24 mouse cellular contexts compared by ENCODE assay signal in the genomic region with DNA sequence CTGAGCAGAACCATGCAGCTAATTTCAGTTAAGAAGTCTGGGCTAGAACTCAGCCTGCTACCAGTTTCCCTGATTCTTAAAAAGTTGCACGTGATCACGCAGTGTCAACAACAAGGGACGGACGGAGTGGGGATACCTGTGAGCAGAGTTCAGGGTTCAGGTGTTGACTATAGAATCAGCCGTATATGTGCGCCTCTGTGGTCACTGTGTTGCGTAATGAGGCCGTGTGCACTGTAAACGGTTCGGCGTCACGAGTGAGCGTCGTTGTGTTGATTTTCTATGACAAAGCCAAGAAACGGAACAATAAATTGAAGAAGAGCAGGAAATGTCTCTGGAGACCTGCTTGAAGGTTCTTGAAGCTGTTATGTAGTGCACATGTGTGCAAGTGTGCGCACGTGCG. TPM values are rescaled to one million over a fixed set of nuclear protein-coding genes. Genes with fewer than 3 reads are reported as not detected.
DNase-seq lines count a peak whose midpoint lies in the region; ATAC-seq lines count a peak whose summit lies in the region.
"Had no signal": no experiment of that assay in that cellular context is flagged by ENCODE, and none has a peak within 500 bp of the region (broad histone marks: within the 10 kb centered on the region; RNA-seq: fewer than 3 reads in every experiment).

No protein-coding gene starts in this region.

- H3K9me3 ChIP-seq in liver, embryonic 12.5 days (replicated peaks), result no peaks in the 10 kb centered on the region
- no peaks in the 10 kb centered on the region for H3K9me3 ChIP-seq in forebrain, embryonic 10.5 days
- no peaks in the 10 kb centered on the region for H3K9me3 ChIP-seq in heart, embryonic 12.5 days (replicated peaks)
- no peaks in the 10 kb centered on the region for H3K9me3 ChIP-seq in neural tube, embryonic 15.5 days (replicated peaks)
- H3K9me3 ChIP-seq: embryonic facial prominence, embryonic 10.5 days; heart, embryonic 10.5 days; hindbrain, embryonic 10.5 days; limb, embryonic 12.5 days; midbrain, embryonic 10.5 days had no signal

- DNase-seq in frontal cortex, adult 2 months (ENCODE audit: extremely low spot score in 1 of 2, low spot score in 1 of 2), result no peak
- no peak for DNase-seq in forebrain, embryonic 10.5 days (ENCODE audit: extremely low spot score, low spot score)
- DNase-seq: adrenal gland, postnatal 25 days; cerebellum, adult 9-10 months; kidney, adult 11 months; lung, embryonic 14.5 days; lung, postnatal 4 days had no signal

- H3K9ac ChIP-seq in liver, embryonic 12.5 days, result no peak overlapping the region
- no peak overlapping the region for H3K9ac ChIP-seq in heart, embryonic 12.5 days
- no peak overlapping the region for H3K9ac ChIP-seq in neural tube, embryonic 15.5 days (replicated peaks)
- H3K9ac ChIP-seq: limb, embryonic 12.5 days; lung, embryonic 14.5 days had no signal

- H3K36me3 ChIP-seq in liver, embryonic 12.5 days, result no peaks in the 10 kb centered on the region
- H3K36me3 ChIP-seq in forebrain, embryonic 10.5 days (replicated peaks), result no peaks in the 10 kb centered on the region
- H3K36me3 ChIP-seq in heart, embryonic 12.5 days, result no peaks in the 10 kb centered on the region
- no peaks in the 10 kb centered on the region for H3K36me3 ChIP-seq in neural tube, embryonic 15.5 days
- H3K36me3 ChIP-seq: embryonic facial prominence, embryonic 10.5 days; heart, embryonic 10.5 days; hindbrain, embryonic 10.5 days; limb, embryonic 12.5 days; midbrain, embryonic 10.5 days had no signal

- H3K4me3 ChIP-seq in liver, embryonic 12.5 days, result no peak overlapping the region
- no peak overlapping the region for H3K4me3 ChIP-seq in forebrain, embryonic 10.5 days
- H3K4me3 ChIP-seq in heart, embryonic 12.5 days, result no peak overlapping the region
- no peak overlapping the region for H3K4me3 ChIP-seq in neural tube, embryonic 15.5 days (replicated peaks)
- H3K4me3 ChIP-seq: embryonic facial prominence, embryonic 10.5 days; gastrocnemius, adult 2 months; heart, embryonic 10.5 days; hindbrain, embryonic 10.5 days; limb, embryonic 12.5 days; midbrain, embryonic 10.5 days had no signal

- H3K4me1 ChIP-seq in liver, embryonic 12.5 days, result peaks cover 2% of the 10 kb centered on the region; the same call in 1 of the 2 replicates
- H3K4me1 ChIP-seq in forebrain, embryonic 10.5 days, result no peaks in the 10 kb centered on the region
- no peaks in the 10 kb centered on the region for H3K4me1 ChIP-seq in heart, embryonic 12.5 days (replicated peaks)
- H3K4me1 ChIP-seq in neural tube, embryonic 15.5 days, result no peaks in the 10 kb centered on the region
- H3K4me1 ChIP-seq: embryonic facial prominence, embryonic 10.5 days; heart, embryonic 10.5 days; hindbrain, embryonic 10.5 days; midbrain, embryonic 10.5 days had no signal

- H3K27me3 ChIP-seq in liver, embryonic 12.5 days (replicated peaks), result no peaks in the 10 kb centered on the region
- no peaks in the 10 kb centered on the region for H3K27me3 ChIP-seq in forebrain, embryonic 10.5 days (ENCODE audit: poor library complexity, severe bottlenecking)
- no peaks in the 10 kb centered on the region; the same call in 1 of the 2 replicates for H3K27me3 ChIP-seq in heart, embryonic 12.5 days (replicated peaks)
- no peaks in the 10 kb centered on the region for H3K27me3 ChIP-seq in neural tube, embryonic 15.5 days (replicated peaks)
- H3K27me3 ChIP-seq: limb, embryonic 12.5 days had no signal

- WGBS in liver, embryonic 12.5 days (ENCODE audit: insufficient replicate concordance), result 61% methylated on average over 18 of the region's 18 CpGs
- WGBS in forebrain, embryonic 10.5 days, result 95% methylated on average over 18 of the region's 18 CpGs
- WGBS in heart, embryonic 12.5 days, result 86% methylated on average over 18 of the region's 18 CpGs
- 88% methylated on average over 18 of the region's 18 CpGs for WGBS in neural tube, embryonic 15.5 days

- no peak overlapping the region for H3K4me2 ChIP-seq in liver, embryonic 12.5 days
- no peak overlapping the region for H3K4me2 ChIP-seq in heart, embryonic 12.5 days
- no peak overlapping the region for H3K4me2 ChIP-seq in neural tube, embryonic 15.5 days
- H3K4me2 ChIP-seq: limb, embryonic 12.5 days; lung, embryonic 14.5 days had no signal

- 0 out of 2 replicates have a peak, but pooled peaks have one; percentile 4 for ATAC-seq in frontal cortex, adult (ENCODE audit: low TSS enrichment)
- peak; percentile 78 for ATAC-seq in granulocyte monocyte progenitor cell, adult 5-6 weeks (replicated peaks; ENCODE audit: poor library complexity, severe bottlenecking)
- peak; percentile 62 for ATAC-seq in liver, embryonic 12.5 days
- peak; percentile 81 for ATAC-seq in megakaryocyte, adult 5-6 weeks (ENCODE audit: poor library complexity, severe bottlenecking)
- no peak for ATAC-seq in heart, embryonic 12.5 days (ENCODE audit: insufficient number of reproducible peaks, low FRiP score)
- ATAC-seq in neural tube, embryonic 15.5 days (ENCODE audit: low FRiP score), result no peak
- ATAC-seq: CD4-positive, CD25-positive, alpha-beta regulatory T cell, adult 4 months; hindbrain, embryonic 16.5 days; midbrain, embryonic 16.5 days had no signal

- H3K27ac ChIP-seq in liver, embryonic 12.5 days, result no peak overlapping the region
- no peak overlapping the region for H3K27ac ChIP-seq in forebrain, embryonic 10.5 days
- H3K27ac ChIP-seq in heart, embryonic 12.5 days (ENCODE audit: poor library complexity, severe bottlenecking), result no peak overlapping the region
- no peak overlapping the region for H3K27ac ChIP-seq in neural tube, embryonic 15.5 days (replicated peaks)
- H3K27ac ChIP-seq: embryonic facial prominence, embryonic 10.5 days; gastrocnemius, adult 2 months; heart, embryonic 10.5 days; hindbrain, embryonic 10.5 days; kidney, postnatal 0 days; limb, embryonic 12.5 days; midbrain, embryonic 10.5 days; stomach, postnatal 0 days had no signal

RNA-seq across cellular contexts. Expression of gene Rap1b, which starts 30.6 kb away (rescaled TPM):
- 68.3 and 70.7 TPM in 2 replicates for polyA plus RNA-seq in frontal cortex, adult 2 months (2012; rRNA removed)
- total RNA-seq in granulocyte monocyte progenitor cell, adult 5-6 weeks (2014; fragmentation: Nextera tagmentation), result 124 and 127 TPM in 2 replicates
- 92.3 and 107 TPM in 2 replicates for total RNA-seq in granulocyte monocyte progenitor cell, adult 5-6 weeks (2017)
- polyA plus RNA-seq in liver, embryonic 12.5 days (2016; fragmentation: Nextera tagmentation; extraction: Ambion mirVana), result 174 and 185 TPM in 2 replicates
- 448 and 514 TPM in 2 replicates for total RNA-seq in megakaryocyte, adult 5-6 weeks (2015)
- total RNA-seq in megakaryocyte, adult 5-6 weeks (2017), result 174 and 218 TPM in 2 replicates
- 136 and 141 TPM in 2 replicates for polyA plus RNA-seq in forebrain, embryonic 10.5 days (2016; fragmentation: Nextera tagmentation; extraction: Ambion mirVana)
- 131 and 132 TPM in 2 replicates for polyA plus RNA-seq in heart, embryonic 12.5 days (2016; fragmentation: Nextera tagmentation; extraction: Ambion mirVana)
- 165 and 174 TPM in 2 replicates for polyA plus RNA-seq in neural tube, embryonic 15.5 days (2015; fragmentation: Nextera tagmentation; extraction: Ambion mirVana)

Comparison
In these comparisons a context has a peak if more than half of its experiments do, and no peak if none do; other contexts are left out.
1. ATAC-seq: peak in frontal cortex, adult (single experiment), granulocyte monocyte progenitor cell, adult 5-6 weeks (single experiment), liver, embryonic 12.5 days (single experiment) and megakaryocyte, adult 5-6 weeks (single experiment); none in heart, embryonic 12.5 days (single experiment) and neural tube, embryonic 15.5 days (single experiment).